Mouse (Mus musculus) embryonic facial prominence, embryonic 14.5 days (tissue): ENCODE measurements around the gene Gif. TPM values are rescaled to one million over a fixed set of nuclear protein-coding genes. Genes with fewer than 3 reads are reported as not detected.

Experiments
- ATAC-seq: fragments of 200-750 bp; cut with Nextera tagmentation; 2 replicates; pipeline ENCODE4 v1.8.0; 2017; ENCODE audit warnings: low read depth, moderate number of reproducible peaks, moderate TSS enrichment
- DNase-seq: peaks from one replicate; pipeline ENCODE4 v3.0.0-alpha.2; 2015; ENCODE audit warnings: low spot score
- H3K27ac ChIP-seq: fragments of 300-500 bp; sonication (generic); replicated peaks from 2 replicates; pipeline ENCODE4 v1.5.1; 2014; ENCODE audit warnings: low read depth, mild to moderate bottlenecking, low read length, moderate library complexity
- H3K27me3 ChIP-seq: fragments of 300-500 bp; sonication (generic); replicated peaks from 2 replicates; pipeline ENCODE4 v1.6.1; 2014; ENCODE audit warnings: low read length; ENCODE audit not compliant: control insufficient read depth, insufficient read depth
- H3K36me3 ChIP-seq: fragments of 300-500 bp; sonication (generic); 2 replicates; pipeline ENCODE4 v1.6.1; 2014; ENCODE audit warnings: low read length, mixed read lengths; ENCODE audit not compliant: control insufficient read depth, insufficient read depth
- H3K4me1 ChIP-seq: fragments of 300-500 bp; sonication (generic); 2 replicates; pipeline ENCODE4 v1.6.1; 2014; ENCODE audit warnings: antibody characterized with exemption, low read length; ENCODE audit not compliant: control insufficient read depth, insufficient read depth
- H3K4me2 ChIP-seq: fragments of 300-500 bp; sonication (generic); 2 replicates; pipeline ENCODE4 v1.6.1; 2014; ENCODE audit warnings: low read depth, mild to moderate bottlenecking, low read length, moderate library complexity, mixed read lengths
- H3K4me3 ChIP-seq: fragments of 300-500 bp; sonication (generic); 2 replicates; pipeline ENCODE4 v1.5.1; 2014; ENCODE audit warnings: low read depth, mild to moderate bottlenecking, low read length
- H3K9ac ChIP-seq: fragments of 300-500 bp; sonication (generic); 2 replicates; pipeline ENCODE4 v1.6.1; 2014; ENCODE audit warnings: low read depth, mild to moderate bottlenecking, low read length, moderate library complexity, mixed read lengths
- H3K9me3 ChIP-seq: fragments of 300-500 bp; sonication (generic); 2 replicates; pipeline ENCODE4 v1.6.1; 2016; ENCODE audit warnings: low read length; ENCODE audit not compliant: control insufficient read depth
- WGBS: fragments of 180-500 bp; shearing (Covaris S2); extraction: QIAGEN DNeasy Blood & Tissue Kit; methylation state at CpG from one replicate; pipeline ENCODE4 v1.1.7; 2014; 5-methylcytosine and 5-hydroxymethylcytosine counted together
- polyA plus RNA-seq: library from polyadenylated mRNA; unstranded; fragments of >200 nt; fragmentation: Nextera tagmentation; extraction: Ambion mirVana; gene quantifications from 2 replicates; pipeline ENCODE4 v1.2.1, GENCODE M21; 2014

Gif gene
- polyA plus RNA-seq, 1 experiment from 2014 or later: not detected

- DNase-seq: no peak
- Histone ChIP-seq H3K36me3 (no peaks in the 10 kb centered on the region), H3K27ac (no peak overlapping the region), H3K4me1 (no peaks in the 10 kb centered on the region), H3K27me3 (no peaks in the 10 kb centered on the region), H3K4me2 (no peak overlapping the region), H3K4me3 (no peak overlapping the region), H3K9ac (no peak overlapping the region), H3K9me3 (no peaks in the 10 kb centered on the region)
- no peak for ATAC-seq
- WGBS: 91% methylated on average over 14 of the region's 14 CpGs
These were observed 38.2 kb downstream of the Gif start for GRCm38 (mm10) chr19:11785409-11786154.

GRCm38 (mm10) chr19:11787826-11788225 is 40.5 kb downstream of the Gif start:
- Histone ChIP-seq H3K9me3 (no peaks in the 10 kb centered on the region), H3K36me3 (no peaks in the 10 kb centered on the region), H3K27me3 (no peaks in the 10 kb centered on the region), H3K9ac (no peak overlapping the region), H3K4me2 (no peak overlapping the region), H3K4me1 (no peaks in the 10 kb centered on the region), H3K27ac (no peak overlapping the region), H3K4me3 (no peak overlapping the region)
- WGBS: 92% methylated on average over 6 of the region's 6 CpGs
- DNase-seq (no peak), ATAC-seq (no peak)

- H3K4me1 ChIP-seq: no peaks in the 10 kb centered on the region
- 77% methylated on average over 6 of the region's 6 CpGs for WGBS
- H3K9ac ChIP-seq: no peak overlapping the region
- DNase-seq (no peak), ATAC-seq (no peak)
- H3K9me3 ChIP-seq: no peaks in the 10 kb centered on the region
- no peak overlapping the region for H3K4me3 ChIP-seq
- no peaks in the 10 kb centered on the region for H3K27me3 ChIP-seq
- H3K36me3 ChIP-seq: no peaks in the 10 kb centered on the region
- H3K4me2 ChIP-seq: no peak overlapping the region
- H3K27ac ChIP-seq: no peak overlapping the region
These were observed 41.5 kb downstream of the Gif start for GRCm38 (mm10) chr19:11788876-11789275.

GRCm38 (mm10) chr19:11791825-11792224 is 44.5 kb downstream of the Gif start:
- Histone ChIP-seq H3K4me3 (no peak overlapping the region), H3K4me2 (no peak overlapping the region), H3K9ac (no peak overlapping the region), H3K4me1 (no peaks in the 10 kb centered on the region), H3K9me3 (no peaks in the 10 kb centered on the region), H3K27me3 (no peaks in the 10 kb centered on the region), H3K36me3 (no peaks in the 10 kb centered on the region), H3K27ac (no peak overlapping the region)
- no peak for ATAC-seq
- no peak for DNase-seq
- WGBS: 76% methylated on average over 5 of the region's 5 CpGs

GRCm38 (mm10) chr19:11793741-11794359 is 46.5 kb downstream of the Gif start:
- Histone ChIP-seq H3K36me3 (no peaks in the 10 kb centered on the region), H3K4me2 (no peak overlapping the region), H3K27me3 (no peaks in the 10 kb centered on the region), H3K9ac (no peak overlapping the region), H3K9me3 (no peaks in the 10 kb centered on the region), H3K27ac (no peak overlapping the region), H3K4me1 (no peaks in the 10 kb centered on the region), H3K4me3 (no peak overlapping the region)
- no peak for ATAC-seq
- 78% methylated on average over 2 of the region's 2 CpGs for WGBS
- no peak for DNase-seq

GRCm38 (mm10) chr19:11794447-11794846 is 47.1 kb downstream of the Gif start:
- 82% methylated on average over 6 of the region's 6 CpGs for WGBS
- H3K9me3 ChIP-seq: no peaks in the 10 kb centered on the region
- no peaks in the 10 kb centered on the region for H3K27me3 ChIP-seq
- no peak overlapping the region for H3K27ac ChIP-seq
- H3K4me3 ChIP-seq: no peak overlapping the region
- no peak overlapping the region for H3K4me2 ChIP-seq
- H3K4me1 ChIP-seq: no peaks in the 10 kb centered on the region
- ATAC-seq: no peak
- no peaks in the 10 kb centered on the region for H3K36me3 ChIP-seq
- H3K9ac ChIP-seq: no peak overlapping the region
- no peak for DNase-seq

- WGBS: 72% methylated on average over 8 of the region's 8 CpGs
- Histone ChIP-seq H3K27ac (no peak overlapping the region), H3K4me3 (no peak overlapping the region), H3K36me3 (no peaks in the 10 kb centered on the region), H3K4me2 (no peak overlapping the region), H3K9me3 (no peaks in the 10 kb centered on the region), H3K9ac (no peak overlapping the region), H3K4me1 (no peaks in the 10 kb centered on the region), H3K27me3 (no peaks in the 10 kb centered on the region)
- DNase-seq (no peak), ATAC-seq (no peak)
These were observed 53.4 kb downstream of the Gif start for GRCm38 (mm10) chr19:11800531-11801315.

- no peak overlapping the region for H3K9ac ChIP-seq
- H3K27ac ChIP-seq: no peak overlapping the region
- H3K4me1 ChIP-seq: no peaks in the 10 kb centered on the region
- no peaks in the 10 kb centered on the region for H3K9me3 ChIP-seq
- H3K4me3 ChIP-seq: no peak overlapping the region
- 67% methylated on average over 1 of the region's 1 CpGs for WGBS
- ATAC-seq (no peak), DNase-seq (no peak)
- no peaks in the 10 kb centered on the region for H3K36me3 ChIP-seq
- H3K4me2 ChIP-seq: no peak overlapping the region
- no peaks in the 10 kb centered on the region for H3K27me3 ChIP-seq
These were observed 57.1 kb downstream of the Gif start for GRCm38 (mm10) chr19:11804423-11804822.
